Mouse (Mus musculus) thymus, adult 2 months (tissue): ENCODE measurements around the gene Oxsr1. TPM values are rescaled to one million over a fixed set of nuclear protein-coding genes. Genes with fewer than 3 reads are reported as not detected.
"Not testable (repeated sequence)": the region's sequence is repeated elsewhere in the genome, so short reads cannot be mapped to it uniquely, and the experiment has no call there.

Source experiments
- DNase-seq: peaks from one replicate; pipeline ENCODE4 v3.0.0; 2021
- H3K27ac ChIP-seq: fragments of 200-500 bp; 2 replicates; pipeline ENCODE4 v1.5.1; 2012; ENCODE audit warnings: low read length, control low read depth; ENCODE audit not compliant: control insufficient read depth, insufficient read depth
- H3K27me3 ChIP-seq: fragments of 200-500 bp; 2 replicates; pipeline ENCODE4 v1.6.1; 2012; ENCODE audit warnings: mild to moderate bottlenecking, low read length, moderate library complexity, mixed read lengths; ENCODE audit not compliant: control insufficient read depth, insufficient read depth
- H3K36me3 ChIP-seq: fragments of 200-500 bp; 2 replicates; pipeline ENCODE4 v1.6.1; 2012; ENCODE audit warnings: mild to moderate bottlenecking, low read length, moderate library complexity; ENCODE audit not compliant: control insufficient read depth, insufficient read depth
- H3K4me1 ChIP-seq: fragments of 200-500 bp; replicated peaks from 2 replicates; pipeline ENCODE4 v1.6.1; 2012; ENCODE audit warnings: low read length; ENCODE audit not compliant: control insufficient read depth, insufficient read depth
- H3K4me3 ChIP-seq: fragments of 200-500 bp; 2 replicates; pipeline ENCODE4 v1.5.1; 2012; ENCODE audit warnings: mild to moderate bottlenecking, low read length, control low read depth, moderate library complexity; ENCODE audit not compliant: control insufficient read depth, insufficient read depth
- CTCF ChIP-seq: fragments of 200-500 bp; IDR thresholded peaks from 2 replicates; pipeline ENCODE4 v1.5.1; 2012; ENCODE audit warnings: mild to moderate bottlenecking, control low read depth, low read length, moderate library complexity, borderline replicate concordance; ENCODE audit not compliant: control insufficient read depth, poor library complexity, insufficient read depth; ENCODE audit errors: extremely low read depth
- POLR2A ChIP-seq: fragments of 200-500 bp; IDR thresholded peaks from 2 replicates; pipeline ENCODE4 v1.6.1; 2012; ENCODE audit warnings: mild to moderate bottlenecking, low read length, control low read depth, moderate library complexity; ENCODE audit not compliant: control insufficient read depth, poor library complexity, insufficient read depth; ENCODE audit errors: extremely low read depth
- WGBS: fragments of 180-500 bp; shearing (Covaris S2); methylation state at CpG from one replicate; pipeline ENCODE4 v1.1.7; 2018; 5-methylcytosine and 5-hydroxymethylcytosine counted together
- polyA plus RNA-seq: library from polyadenylated mRNA; depleted of rRNA; stranded (reverse); fragments of >200 nt; gene quantifications from 2 replicates; pipeline ENCODE4 v1.2.3, GENCODE M21; 2012

Oxsr1 gene
- polyA plus RNA-seq, 1 experiment = 25.3 TPM

DNA sequence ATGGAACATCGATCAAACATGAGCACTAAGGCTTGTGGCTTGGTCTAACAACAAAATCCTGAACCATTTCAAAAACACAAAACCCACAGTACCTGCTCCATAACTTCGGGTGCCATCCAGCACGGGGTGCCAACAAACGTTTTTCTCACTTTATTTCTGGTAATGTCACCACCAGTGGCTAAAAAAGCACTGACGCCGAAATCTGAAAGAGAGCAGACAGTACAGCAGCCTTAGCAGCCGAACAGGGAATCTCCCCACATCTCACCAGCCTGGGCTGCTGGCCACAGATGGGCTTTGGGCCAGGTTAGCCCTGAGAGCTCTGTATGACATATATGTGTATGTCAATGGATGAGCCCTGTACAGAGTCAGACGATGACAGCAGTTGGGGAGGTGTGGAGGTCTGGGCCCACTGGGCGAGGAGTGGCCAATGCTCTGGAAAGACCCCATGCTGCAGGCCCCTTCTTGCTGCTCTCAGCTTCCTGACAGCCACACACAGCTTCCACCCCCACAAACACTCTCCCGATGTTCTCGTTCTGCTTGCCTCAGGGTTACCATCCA is 53.6 kb downstream of the Oxsr1 start:
- Histone ChIP-seq H3K36me3 (peaks cover 28% of the 10 kb centered on the region), H3K4me3 (no peak overlapping the region), H3K27ac (no peak overlapping the region), H3K4me1 (no peaks in the 10 kb centered on the region), H3K27me3 (no peaks in the 10 kb centered on the region)
- DNase-seq = no peak
- TF ChIP-seq CTCF = no peak
- TF ChIP-seq POLR2A = no peak
- 97% methylated on average over 11 of the region's 11 CpGs for WGBS

DNA sequence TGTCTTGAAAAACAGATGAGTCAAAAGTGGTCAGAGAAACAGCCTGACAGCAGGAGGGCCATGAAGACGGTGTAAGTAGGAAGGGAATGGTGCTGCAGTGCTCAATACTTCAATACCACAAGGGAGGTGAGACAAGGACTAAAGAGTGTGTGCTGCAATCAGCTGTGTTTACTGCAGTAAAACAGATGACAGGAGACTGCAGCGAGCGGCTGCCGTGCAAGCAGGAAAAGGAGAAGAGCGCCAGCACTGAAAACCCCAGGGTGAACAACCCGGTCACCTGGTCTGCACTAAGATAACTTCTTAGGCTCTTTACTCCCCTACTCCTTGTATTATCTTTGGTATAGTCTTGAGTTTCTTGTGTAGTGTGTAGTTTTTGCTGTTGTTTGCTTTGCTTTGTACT is 54.1 kb downstream of the Oxsr1 start:
- Histone ChIP-seq H3K4me3 (no peak overlapping the region), H3K27me3 (no peaks in the 10 kb centered on the region), H3K27ac (no peak overlapping the region), H3K36me3 (peaks cover 28% of the 10 kb centered on the region), H3K4me1 (no peaks in the 10 kb centered on the region)
- TF ChIP-seq POLR2A (no peak), CTCF (no peak)
- 93% methylated on average over 6 of the region's 6 CpGs for WGBS
- no peak for DNase-seq

DNA sequence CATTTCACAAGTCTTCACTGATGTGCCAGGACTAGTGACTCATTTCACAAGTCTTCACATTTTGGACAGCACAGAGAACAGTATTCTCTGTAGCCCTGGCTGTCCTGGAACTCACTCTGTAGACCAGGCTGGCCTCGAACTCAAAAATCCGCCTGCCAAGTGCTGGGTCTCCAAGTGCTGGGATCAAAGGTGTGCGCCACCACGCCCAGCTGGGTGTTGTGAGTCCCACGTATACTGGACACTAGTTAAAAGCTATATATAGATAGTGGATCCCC is 56.2 kb downstream of the Oxsr1 start:
- H3K27me3 ChIP-seq, H3K27ac ChIP-seq, H3K4me1 ChIP-seq, DNase-seq, H3K4me3 ChIP-seq: not testable (repeated sequence)
- peaks cover 30% of the 10 kb centered on the region for H3K36me3 ChIP-seq
- WGBS = 93% methylated on average over 5 of the region's 5 CpGs

DNA sequence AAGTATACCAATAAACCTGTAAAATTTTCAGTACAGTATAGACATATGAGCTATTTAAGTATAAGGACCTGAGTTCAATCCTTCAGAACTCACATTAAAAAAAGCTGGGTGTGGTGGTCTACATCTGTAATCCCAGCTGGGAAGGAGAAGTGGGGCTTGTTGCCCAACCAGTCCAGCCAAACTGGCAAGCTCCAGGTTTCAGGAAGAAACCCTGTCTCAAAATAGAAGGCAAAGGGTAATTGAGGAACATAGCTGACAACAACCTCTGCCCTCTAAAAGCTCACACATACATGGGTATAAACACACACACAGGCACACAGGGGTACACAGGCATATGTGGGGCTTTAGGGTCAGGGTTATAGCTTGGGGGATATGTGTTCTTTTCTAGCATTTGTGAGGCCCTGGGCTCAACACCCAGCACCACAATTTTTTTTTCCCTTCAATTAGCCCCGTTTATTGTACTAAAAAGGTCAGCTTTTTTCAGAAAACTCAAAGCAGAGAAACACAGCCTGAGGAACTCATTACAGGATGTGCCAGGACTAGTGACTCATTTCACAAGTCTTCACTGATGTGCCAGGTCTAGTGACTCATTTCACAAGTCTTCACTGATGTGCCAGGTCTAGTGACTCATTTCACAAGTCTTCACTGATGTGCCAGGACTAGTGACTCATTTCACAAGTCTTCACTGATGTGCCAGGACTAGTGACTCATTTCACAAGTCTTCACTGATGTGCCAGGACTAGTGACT is 56.7 kb downstream of the Oxsr1 start:
- not testable (repeated sequence) for H3K4me3 ChIP-seq, H3K4me1 ChIP-seq, H3K27ac ChIP-seq, DNase-seq, H3K27me3 ChIP-seq
- WGBS = 94% methylated on average over 1 of the region's 1 CpGs
- H3K36me3 ChIP-seq = peaks cover 30% of the 10 kb centered on the region

DNA sequence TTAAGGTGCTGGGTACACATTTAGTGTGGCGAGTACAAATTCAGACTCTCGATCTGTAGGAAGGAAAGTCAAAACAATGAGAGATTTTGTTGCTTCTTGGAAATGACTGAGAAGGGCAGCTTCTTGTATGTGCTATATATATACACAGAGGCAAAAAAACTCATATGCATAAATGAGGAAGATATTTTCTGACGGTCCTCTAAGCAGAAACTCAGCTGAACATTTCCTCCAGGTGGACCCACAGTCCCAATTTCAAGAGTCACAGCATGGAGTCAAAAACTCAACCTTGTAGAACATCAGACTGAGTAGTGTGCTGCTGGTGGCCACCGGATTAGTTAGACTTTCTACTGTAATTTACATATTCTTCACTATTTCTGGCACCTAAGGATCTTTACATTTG is 59.2 kb downstream of the Oxsr1 start:
- no peak overlapping the region for H3K27ac ChIP-seq
- no peak for DNase-seq
- H3K4me1 ChIP-seq = no peaks in the 10 kb centered on the region
- 97% methylated on average over 4 of the region's 4 CpGs for WGBS
- peaks cover 23% of the 10 kb centered on the region for H3K36me3 ChIP-seq
- no peaks in the 10 kb centered on the region for H3K27me3 ChIP-seq
- H3K4me3 ChIP-seq = no peak overlapping the region
- TF ChIP-seq CTCF (no peak), POLR2A (no peak)

DNA sequence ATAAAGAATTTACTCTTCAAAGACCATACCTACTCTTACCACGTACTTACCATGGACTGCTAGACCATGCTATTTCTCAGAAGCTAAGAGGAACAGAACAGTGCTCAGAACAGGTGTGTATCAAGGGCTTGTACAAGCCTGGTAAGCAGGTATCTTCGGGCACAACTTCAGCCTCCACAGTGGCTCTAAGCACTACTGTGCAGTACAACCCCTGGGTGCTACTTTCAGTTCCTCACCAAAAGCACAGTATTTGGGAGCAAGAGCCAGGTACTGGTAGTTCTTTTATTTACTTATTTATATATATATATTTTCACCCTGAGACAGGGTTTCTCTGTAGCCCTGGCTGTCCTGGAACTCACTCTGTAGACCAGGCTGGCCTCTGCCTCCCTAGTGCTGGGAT is 61.4 kb downstream of the Oxsr1 start:
- TF ChIP-seq POLR2A = no peak
- no peak for TF ChIP-seq CTCF
- Histone ChIP-seq H3K4me1 (no peaks in the 10 kb centered on the region), H3K4me3 (no peak overlapping the region), H3K36me3 (peaks cover 15% of the 10 kb centered on the region), H3K27me3 (no peaks in the 10 kb centered on the region), H3K27ac (no peak overlapping the region)
- no peak for DNase-seq
- 97% methylated on average over 2 of the region's 2 CpGs for WGBS

DNA sequence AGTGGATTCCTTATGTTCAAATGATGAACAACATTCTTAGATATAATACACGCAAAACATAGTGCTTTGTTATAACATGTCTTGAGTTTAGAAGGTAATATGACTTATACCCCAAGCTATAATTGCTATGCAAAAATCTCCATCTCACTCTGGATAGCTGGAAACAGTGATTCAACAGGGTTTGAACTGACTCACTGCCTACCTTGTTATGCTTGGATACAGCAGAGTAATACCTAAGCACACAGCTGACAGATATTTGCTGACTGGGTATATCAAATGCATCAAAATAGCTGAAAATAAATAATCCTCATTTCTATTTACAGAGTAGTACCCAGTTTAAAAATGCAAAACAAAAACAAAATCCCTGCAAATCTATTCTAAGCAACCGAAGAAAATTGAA is 63.4 kb downstream of the Oxsr1 start:
- Histone ChIP-seq H3K27me3 (no peaks in the 10 kb centered on the region), H3K4me1 (no peaks in the 10 kb centered on the region), H3K36me3 (peaks cover 7% of the 10 kb centered on the region), H3K4me3 (no peak overlapping the region), H3K27ac (no peak overlapping the region)
- DNase-seq = no peak
- no peak for TF ChIP-seq CTCF
- TF ChIP-seq POLR2A = no peak
- 98% methylated on average over 2 of the region's 2 CpGs for WGBS
